Mouse (Mus musculus) liver, embryonic 12.5 days (tissue): ENCODE measurements around the gene Lysmd3. TPM values are rescaled to one million over a fixed set of nuclear protein-coding genes. Genes with fewer than 3 reads are reported as not detected.
"Not testable (repeated sequence)": the region's sequence is repeated elsewhere in the genome, so short reads cannot be mapped to it uniquely, and the experiment has no call there.

Source experiments
- ATAC-seq: fragments of 200-750 bp; cut with Nextera tagmentation; 2 replicates; pipeline ENCODE4 v1.8.0; 2017; ENCODE audit warnings: moderate number of reproducible peaks, mild to moderate bottlenecking, moderate library complexity
- H3K27ac ChIP-seq: fragments of 300-500 bp; sonication (generic); 2 replicates; pipeline ENCODE4 v1.5.1; 2016; ENCODE audit warnings: mild to moderate bottlenecking
- H3K27me3 ChIP-seq: fragments of 300-500 bp; sonication (generic); replicated peaks from 2 replicates; pipeline ENCODE4 v1.6.1; 2016; ENCODE audit warnings: mild to moderate bottlenecking, moderate library complexity
- H3K36me3 ChIP-seq: fragments of 300-500 bp; sonication (generic); 2 replicates; pipeline ENCODE4 v1.6.1; 2016; ENCODE audit warnings: mild to moderate bottlenecking, moderate library complexity
- H3K4me1 ChIP-seq: fragments of 300-500 bp; sonication (generic); 2 replicates; pipeline ENCODE4 v1.6.1; 2016
- H3K4me2 ChIP-seq: fragments of 300-500 bp; sonication (generic); 2 replicates; pipeline ENCODE4 v1.6.1; 2016; ENCODE audit warnings: mild to moderate bottlenecking, moderate library complexity
- H3K4me3 ChIP-seq: fragments of 300-500 bp; sonication (generic); 2 replicates; pipeline ENCODE4 v1.5.1; 2016; ENCODE audit warnings: mild to moderate bottlenecking, moderate library complexity
- H3K9ac ChIP-seq: fragments of 300-500 bp; sonication (generic); 2 replicates; pipeline ENCODE4 v1.6.1; 2016; ENCODE audit warnings: mild to moderate bottlenecking, moderate library complexity
- H3K9me3 ChIP-seq: fragments of 300-500 bp; sonication (generic); replicated peaks from 2 replicates; pipeline ENCODE4 v1.6.1; 2016; ENCODE audit warnings: mild to moderate bottlenecking, moderate library complexity
- WGBS: fragments of 180-500 bp; shearing (Covaris S2); methylation state at CpG from one replicate; pipeline ENCODE4 v1.1.7; 2016; ENCODE audit not compliant: insufficient replicate concordance; 5-methylcytosine and 5-hydroxymethylcytosine counted together
- polyA plus RNA-seq: library from polyadenylated mRNA; unstranded; fragments of >200 nt; fragmentation: Nextera tagmentation; extraction: Ambion mirVana; gene quantifications from 2 replicates; pipeline ENCODE4 v1.2.1, GENCODE M21; 2016

The Lysmd3 gene
- polyA plus RNA-seq = 17.7 and 19.5 TPM in 2 replicates

DNA sequence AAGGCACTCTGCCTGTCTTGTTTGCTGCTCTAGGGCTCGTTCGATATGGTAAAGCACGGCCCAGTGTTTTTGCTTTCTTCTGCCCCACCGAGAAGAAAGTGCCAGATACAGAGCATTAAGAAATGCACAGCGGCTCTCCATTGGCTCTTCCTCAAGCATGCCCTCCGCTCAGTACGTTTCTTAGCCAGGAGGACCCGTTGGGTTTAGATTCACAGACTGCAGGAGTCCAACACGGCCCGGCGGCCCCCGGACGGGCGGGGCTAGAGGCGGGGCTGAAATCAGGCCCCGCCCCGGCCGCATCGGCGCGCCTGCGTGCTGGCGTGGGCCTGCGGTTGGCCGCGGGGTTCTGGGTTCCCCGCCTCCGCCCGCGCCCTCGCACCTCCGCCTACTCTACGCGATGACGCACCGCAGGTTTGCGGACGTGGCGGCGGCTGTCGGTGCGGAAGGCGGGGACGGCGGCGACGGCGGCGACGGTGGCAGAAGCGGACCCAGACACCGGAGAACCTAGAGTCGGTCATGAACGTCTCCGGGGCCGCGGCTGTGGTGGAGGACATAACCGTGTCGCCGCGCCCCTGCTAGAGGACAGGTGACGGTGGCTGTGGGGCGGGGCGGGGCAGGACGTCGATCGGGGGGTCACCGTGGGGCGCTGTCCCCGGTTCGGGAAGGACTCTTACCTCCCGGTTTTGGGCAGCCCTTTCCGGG, at the start of gene Lysmd3:
Gene Lysmd3 (plus strand): TSS at position 313 of the 702 bp plus-strand sequence.
- Histone ChIP-seq H3K4me1 (peaks cover 41% of the 10 kb centered on the region), H3K36me3 (peaks cover 14% of the 10 kb centered on the region), H3K9me3 (0 out of 2 replicates have a peak, but pooled peaks cover 3% of the 10 kb centered on the region), H3K27ac (peak within 1 kb of the TSS; percentile 95), H3K4me3 (peak within 1 kb of the TSS; percentile 88), H3K27me3 (no peaks in the 10 kb centered on the region), H3K4me2 (peak within 1 kb of the TSS; percentile 80), H3K9ac (peak within 1 kb of the TSS; percentile 88)
- peak; percentile 98 for ATAC-seq
- under 1% methylated on average over 73 of the region's 73 CpGs for WGBS

DNA sequence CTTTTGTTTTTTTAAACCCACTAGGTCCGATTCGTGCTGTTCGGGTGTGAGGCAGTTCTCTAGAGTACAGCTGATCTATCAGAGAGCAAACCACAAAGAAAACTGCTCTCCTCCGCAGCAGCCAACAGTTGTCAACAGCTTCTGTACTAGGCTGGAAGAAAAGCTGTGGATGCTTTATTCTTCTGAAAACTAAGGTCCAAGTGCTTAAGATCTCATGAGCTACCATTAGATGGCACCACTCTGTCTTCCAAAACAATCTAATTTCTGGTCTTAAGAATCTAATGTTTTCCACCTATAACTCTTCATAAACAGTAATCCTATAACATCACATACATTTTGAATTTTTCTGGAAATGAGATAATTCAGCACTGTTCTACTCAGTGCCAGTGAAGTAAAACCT, 47.1 kb upstream of the Lysmd3 start:
- Histone ChIP-seq H3K4me3 (no peak overlapping the region), H3K4me2 (no peak overlapping the region), H3K9me3 (no peaks in the 10 kb centered on the region), H3K36me3 (no peaks in the 10 kb centered on the region), H3K9ac (no peak overlapping the region), H3K27ac (no peak overlapping the region), H3K27me3 (no peaks in the 10 kb centered on the region), H3K4me1 (no peaks in the 10 kb centered on the region)
- no peak for ATAC-seq
- WGBS = 70% methylated on average over 4 of the region's 4 CpGs

DNA sequence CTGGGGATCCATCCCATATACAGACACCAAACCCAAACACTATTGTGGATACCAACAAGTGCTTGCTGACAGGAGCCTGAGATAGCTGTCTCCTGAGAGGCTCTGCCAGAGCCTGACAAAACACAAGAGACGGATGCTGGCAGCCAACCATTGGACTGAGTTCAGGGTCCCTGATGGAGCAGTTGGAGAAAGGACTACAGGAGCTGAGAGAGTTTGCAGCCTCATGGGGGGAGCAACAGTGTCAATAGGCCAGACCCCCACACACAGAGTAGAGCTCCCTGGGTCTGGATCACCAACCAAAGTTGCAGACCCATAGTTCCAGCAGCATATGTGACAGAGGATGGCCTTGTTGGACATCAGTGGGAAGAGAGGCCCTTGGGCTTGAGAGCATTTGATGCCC, 29.6 kb upstream of the Lysmd3 start:
- H3K4me3 ChIP-seq, H3K9me3 ChIP-seq, ATAC-seq, H3K36me3 ChIP-seq, H3K27ac ChIP-seq, H3K4me1 ChIP-seq, H3K9ac ChIP-seq, H3K4me2 ChIP-seq: not testable (repeated sequence)
- H3K27me3 ChIP-seq = peaks cover 35% of the 10 kb centered on the region
- WGBS = 35% methylated on average over 1 of the region's 1 CpGs

DNA sequence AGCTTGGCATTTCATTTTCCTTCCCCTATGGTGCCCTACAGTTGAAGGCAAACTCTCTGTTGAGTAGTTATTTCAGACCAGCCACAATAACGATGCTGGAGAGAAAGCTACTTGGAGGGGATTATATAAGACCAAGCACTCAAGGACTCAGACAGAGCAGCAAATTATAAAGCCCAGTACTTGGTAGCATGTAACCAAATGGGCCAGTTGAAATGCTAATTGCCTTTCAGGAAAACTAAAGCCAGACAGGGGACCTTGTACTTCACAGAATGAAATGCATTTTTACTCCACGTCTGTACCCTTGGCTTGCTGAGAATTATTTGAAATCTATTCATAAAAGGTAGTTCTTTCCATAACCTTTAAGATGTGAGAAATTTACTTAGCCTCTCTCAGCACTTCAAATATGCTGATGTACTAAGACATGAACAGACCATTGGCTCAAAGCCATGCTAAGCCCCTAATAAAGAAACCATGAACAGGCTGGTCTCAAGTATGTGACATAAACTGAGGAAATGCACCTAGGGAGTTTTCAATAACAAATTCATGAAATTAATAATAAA, 28.8 kb upstream of the Lysmd3 start:
- peaks cover 44% of the 10 kb centered on the region for H3K27me3 ChIP-seq
- H3K27ac ChIP-seq = no peak overlapping the region
- H3K9me3 ChIP-seq = no peaks in the 10 kb centered on the region
- no peak overlapping the region for H3K4me2 ChIP-seq
- 46% methylated on average over 2 of the region's 2 CpGs for WGBS
- no peak overlapping the region for H3K9ac ChIP-seq
- no peak for ATAC-seq
- no peaks in the 10 kb centered on the region for H3K36me3 ChIP-seq
- H3K4me1 ChIP-seq = no peaks in the 10 kb centered on the region
- H3K4me3 ChIP-seq = no peak overlapping the region

DNA sequence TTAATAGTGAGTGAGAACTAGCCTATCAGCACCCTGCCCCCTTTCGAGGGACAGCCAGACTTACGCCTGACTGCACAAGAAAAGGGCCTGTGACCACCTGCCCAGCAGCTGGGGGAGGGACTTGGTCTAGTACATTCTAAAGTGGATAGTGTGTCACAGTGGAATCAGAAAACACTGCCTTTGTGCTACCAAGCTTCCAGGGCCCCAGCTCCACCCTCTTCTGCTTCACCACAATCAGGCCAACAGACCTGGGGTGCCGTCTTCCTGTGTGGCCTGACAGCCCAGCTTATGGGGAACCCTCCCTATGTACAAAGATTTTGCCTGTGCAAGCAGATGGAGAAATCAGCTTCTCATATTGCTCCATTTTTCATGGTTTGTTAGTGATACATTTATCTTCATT, 28.1 kb upstream of the Lysmd3 start:
- Histone ChIP-seq H3K4me1 (no peaks in the 10 kb centered on the region), H3K9me3 (no peaks in the 10 kb centered on the region), H3K9ac (no peak overlapping the region), H3K36me3 (no peaks in the 10 kb centered on the region), H3K27me3 (peaks cover 51% of the 10 kb centered on the region), H3K4me3 (no peak overlapping the region), H3K4me2 (no peak overlapping the region), H3K27ac (no peak overlapping the region)
- ATAC-seq = no peak
- WGBS = 59% methylated on average over 3 of the region's 3 CpGs

DNA sequence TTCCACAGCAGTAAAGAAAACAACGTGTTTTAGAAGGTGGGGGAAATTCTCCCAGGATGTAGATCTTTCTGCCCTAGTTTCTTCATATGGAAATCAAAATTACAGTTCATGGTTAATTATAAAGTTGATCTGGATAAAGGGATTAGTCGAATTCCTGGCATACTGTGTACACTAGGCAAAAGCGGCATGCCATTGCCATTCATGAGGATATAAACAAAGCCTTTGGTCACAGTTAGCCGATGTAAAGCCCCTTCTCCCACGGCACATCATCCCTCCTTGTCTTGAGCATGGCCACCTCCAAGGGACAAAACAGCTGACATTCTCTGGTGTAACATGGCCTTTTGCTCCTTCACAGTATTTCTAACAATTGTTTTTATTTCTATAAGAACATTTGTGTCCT, 26.9 kb upstream of the Lysmd3 start:
- no peaks in the 10 kb centered on the region for H3K36me3 ChIP-seq
- H3K27me3 ChIP-seq = peaks cover 62% of the 10 kb centered on the region
- no peak for ATAC-seq
- H3K4me1 ChIP-seq = no peaks in the 10 kb centered on the region
- no peak overlapping the region for H3K4me2 ChIP-seq
- H3K9ac ChIP-seq = no peak overlapping the region
- no peaks in the 10 kb centered on the region for H3K9me3 ChIP-seq
- no peak overlapping the region for H3K27ac ChIP-seq
- 62% methylated on average over 5 of the region's 5 CpGs for WGBS
- no peak overlapping the region for H3K4me3 ChIP-seq

DNA sequence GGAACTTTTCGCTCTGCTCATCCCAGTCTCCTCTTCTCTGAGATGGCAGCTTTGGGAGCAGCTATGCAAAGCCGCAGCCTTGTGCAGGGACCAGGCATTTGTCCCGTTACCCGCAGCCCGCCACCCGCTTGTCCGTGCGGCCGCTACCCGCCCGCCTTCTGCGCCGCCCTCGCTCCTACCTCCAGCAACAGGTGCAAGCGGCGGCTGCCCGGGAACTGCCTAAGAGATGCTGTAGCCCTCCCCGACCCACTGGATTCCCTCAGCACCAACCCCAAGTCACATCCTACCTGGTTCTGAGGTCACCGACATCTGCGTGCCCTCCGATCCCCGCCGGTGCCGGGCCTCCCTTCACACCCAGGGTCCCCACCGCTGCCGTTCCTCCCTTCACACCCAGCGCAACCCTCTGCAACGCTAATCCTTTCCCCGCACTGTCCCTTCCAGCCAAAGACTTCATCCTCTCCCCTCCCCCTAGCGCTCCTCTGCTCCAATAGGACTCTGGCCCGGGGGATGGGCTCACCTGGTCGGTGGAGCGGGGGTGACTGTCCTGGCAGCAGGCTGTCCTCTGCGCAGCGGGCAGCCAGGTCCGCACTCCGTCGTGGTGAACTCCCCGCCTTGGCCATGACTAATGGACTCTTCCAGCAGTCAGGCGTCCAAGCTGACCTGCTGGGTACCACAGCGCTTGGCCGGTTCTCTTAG, 24.6 kb upstream of the Lysmd3 start, which contains the start of gene Adgrv1:
Gene Adgrv1 (minus strand): TSS at position 435 of the 696 bp plus-strand sequence.
- Histone ChIP-seq H3K4me1 (no peaks in the 10 kb centered on the region), H3K36me3 (no peaks in the 10 kb centered on the region), H3K4me2 (peak within 1 kb of the TSS; percentile 52), H3K27ac (no peak within 1 kb of the TSS), H3K27me3 (peaks cover 77% of the 10 kb centered on the region), H3K9ac (no peak within 1 kb of the TSS), H3K4me3 (peak within 1 kb of the TSS; percentile 30), H3K9me3 (no peaks in the 10 kb centered on the region)
- peak; percentile 91 for ATAC-seq
- WGBS = 4% methylated on average over 42 of the region's 42 CpGs

DNA sequence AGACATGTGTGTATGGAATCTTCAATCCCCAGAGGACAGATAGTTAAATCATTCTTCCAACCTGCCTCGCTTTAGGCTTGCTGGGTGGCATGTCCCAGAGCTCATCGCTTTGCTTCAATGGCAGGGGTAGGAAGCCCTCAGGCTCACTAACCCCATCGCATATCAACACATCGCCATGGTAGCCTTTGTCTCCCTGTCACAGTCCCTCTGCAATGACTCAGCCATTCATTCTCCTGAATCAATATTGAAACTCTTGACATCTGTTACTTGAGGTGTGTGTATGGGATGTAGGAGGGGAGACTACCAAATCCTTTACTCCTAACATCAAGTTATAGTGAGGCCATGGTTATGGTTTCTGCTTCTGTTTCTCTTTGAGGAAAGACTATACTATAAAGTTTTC, 17.8 kb upstream of the Lysmd3 start:
- no peak for ATAC-seq
- Histone ChIP-seq H3K4me1 (peaks cover 35% of the 10 kb centered on the region), H3K9ac (no peak overlapping the region), H3K9me3 (no peaks in the 10 kb centered on the region), H3K4me2 (no peak overlapping the region), H3K36me3 (no peaks in the 10 kb centered on the region), H3K27ac (no peak overlapping the region), H3K27me3 (peaks cover 26% of the 10 kb centered on the region), H3K4me3 (no peak overlapping the region)
- WGBS = 49% methylated on average over 4 of the region's 4 CpGs

DNA sequence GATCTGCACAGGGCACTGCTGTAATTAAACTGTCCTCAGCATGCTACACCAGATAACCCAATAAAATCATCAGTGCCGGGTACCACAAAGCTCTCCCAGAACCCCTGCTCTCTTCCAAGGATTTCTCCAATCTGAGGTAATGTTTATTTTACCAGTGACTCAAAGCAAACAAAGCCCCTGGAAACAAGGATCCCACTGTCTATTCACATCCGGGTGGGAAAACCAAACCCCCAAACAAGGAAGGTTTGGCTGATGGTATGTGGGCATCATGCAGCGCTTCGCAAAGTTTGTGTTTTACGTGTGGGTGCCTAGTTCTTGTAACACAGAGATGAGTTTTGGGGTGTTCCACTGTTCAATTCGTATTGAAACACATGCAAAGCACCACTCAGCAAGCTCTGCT, 16.6 kb upstream of the Lysmd3 start:
- Histone ChIP-seq H3K9me3 (no peaks in the 10 kb centered on the region), H3K27me3 (peaks cover 13% of the 10 kb centered on the region), H3K4me1 (peaks cover 45% of the 10 kb centered on the region), H3K4me3 (no peak overlapping the region), H3K27ac (no peak overlapping the region), H3K36me3 (no peaks in the 10 kb centered on the region), H3K9ac (no peak overlapping the region), H3K4me2 (no peak overlapping the region)
- no peak for ATAC-seq
- 62% methylated on average over 6 of the region's 6 CpGs for WGBS

DNA sequence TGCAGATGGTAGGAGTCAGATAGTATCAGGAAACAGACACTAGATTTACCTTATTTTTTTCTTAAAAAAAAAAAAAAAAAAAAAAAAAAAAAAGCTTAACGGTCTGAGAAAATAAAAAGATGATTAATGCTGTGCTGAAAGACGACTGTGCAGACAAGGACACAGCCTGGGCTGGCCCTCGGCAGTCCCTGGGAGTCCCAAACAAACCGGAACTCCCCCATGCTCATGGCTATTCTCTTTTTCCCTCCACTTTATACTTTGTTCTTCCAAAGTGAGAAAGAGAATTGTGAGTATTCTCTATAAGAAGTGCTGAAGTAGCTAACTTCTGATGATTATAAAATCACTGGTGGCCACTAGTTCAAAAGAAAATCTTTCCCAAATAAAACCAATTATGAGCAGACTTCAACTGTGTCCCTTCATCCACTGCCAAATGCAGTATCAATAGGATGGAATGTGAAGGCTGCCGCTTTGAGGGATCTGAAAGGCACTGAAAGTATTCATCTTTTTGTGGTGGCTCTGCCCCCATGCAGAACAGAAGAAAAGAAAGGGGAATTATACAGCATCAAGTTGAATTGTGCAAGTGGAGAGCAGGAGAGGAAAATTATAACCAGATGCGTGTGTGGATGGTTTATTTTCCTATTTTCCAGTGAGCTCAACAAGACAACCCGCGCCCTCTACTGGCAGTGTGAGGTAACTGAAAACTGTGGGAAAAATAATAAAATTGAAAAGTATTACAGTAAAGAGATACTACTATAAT, 16.0 kb upstream of the Lysmd3 start:
- no peaks in the 10 kb centered on the region for H3K9me3 ChIP-seq
- peaks cover 51% of the 10 kb centered on the region for H3K4me1 ChIP-seq
- peak overlapping the region; percentile 95; the same call in 1 of the 2 replicates for H3K27ac ChIP-seq
- no peak overlapping the region for H3K9ac ChIP-seq
- H3K4me3 ChIP-seq = no peak overlapping the region
- ATAC-seq = no peak
- 30% methylated on average over 8 of the region's 8 CpGs for whole genome bisulfite sequencing
- H3K27me3 ChIP-seq = peaks cover 7% of the 10 kb centered on the region; the same call in 1 of the 2 replicates
- H3K4me2 ChIP-seq = peak overlapping the region; percentile 69
- no peaks in the 10 kb centered on the region for H3K36me3 ChIP-seq

DNA sequence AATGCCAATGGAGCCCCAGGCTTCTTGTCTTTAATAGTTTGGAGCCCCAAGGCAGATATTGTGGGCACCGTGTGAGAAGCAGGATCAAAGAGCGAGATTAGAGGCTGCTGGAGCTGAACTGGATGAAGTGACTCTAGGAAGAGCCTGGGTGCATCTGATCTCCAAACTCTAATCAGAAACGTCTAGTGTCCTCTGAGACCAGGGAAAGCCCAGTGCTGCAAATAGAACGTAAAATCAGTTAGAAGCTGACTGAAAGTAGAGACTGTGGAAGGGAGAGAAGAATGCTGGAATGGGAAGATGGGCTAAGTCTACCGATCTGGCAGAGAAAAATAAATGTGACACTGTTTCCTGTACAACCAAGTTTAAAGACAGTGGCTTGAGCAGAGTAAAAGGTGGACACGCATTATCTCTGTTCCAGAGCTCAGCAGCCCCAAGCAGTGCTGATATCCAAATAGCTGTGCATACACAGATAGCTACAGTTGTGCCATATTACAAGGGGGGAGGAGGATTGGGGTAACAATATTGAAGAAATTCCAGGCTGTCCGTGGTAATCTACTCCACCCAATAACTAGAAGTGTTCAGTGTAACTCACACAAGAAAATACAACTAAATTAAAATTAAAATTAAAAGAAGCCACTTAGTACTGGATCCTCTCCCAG, 14.8 kb upstream of the Lysmd3 start:
- H3K9me3 ChIP-seq = no peaks in the 10 kb centered on the region
- peak overlapping the region; percentile 26 for H3K4me3 ChIP-seq
- peaks cover 59% of the 10 kb centered on the region for H3K4me1 ChIP-seq
- H3K27me3 ChIP-seq = no peaks in the 10 kb centered on the region; the same call in 1 of the 2 replicates
- H3K27ac ChIP-seq = peak overlapping the region; percentile 95
- WGBS = 18% methylated on average over 7 of the region's 7 CpGs
- ATAC-seq = peak; percentile 97
- H3K36me3 ChIP-seq = no peaks in the 10 kb centered on the region
- H3K4me2 ChIP-seq = peak overlapping the region; percentile 69
- peak overlapping the region; percentile 60 for H3K9ac ChIP-seq
